Mouse (Mus musculus) hindbrain, embryonic 16.5 days (tissue): ENCODE measurements around the gene Spg21. TPM values are rescaled to one million over a fixed set of nuclear protein-coding genes. Genes with fewer than 3 reads are reported as not detected.

Experiments used
- ATAC-seq: fragments of 200-750 bp; cut with Nextera tagmentation; 2 replicates; pipeline ENCODE4 v1.8.0; 2017; ENCODE audit warnings: moderate TSS enrichment, moderate library complexity
- H3K27ac ChIP-seq: fragments of 300-500 bp; sonication (generic); 2 replicates; pipeline ENCODE4 v1.5.1; 2014; ENCODE audit warnings: low read depth, mild to moderate bottlenecking, control low read depth, low read length, moderate library complexity
- H3K27me3 ChIP-seq: fragments of 300-500 bp; sonication (generic); replicated peaks from 2 replicates; pipeline ENCODE4 v1.6.1; 2014; ENCODE audit warnings: low read length; ENCODE audit not compliant: control insufficient read depth, insufficient read depth
- H3K36me3 ChIP-seq: fragments of 300-500 bp; sonication (generic); 2 replicates; pipeline ENCODE4 v1.6.1; 2014; ENCODE audit warnings: mild to moderate bottlenecking, low read length, moderate library complexity, mixed read lengths; ENCODE audit not compliant: control insufficient read depth, insufficient read depth
- H3K4me1 ChIP-seq: fragments of 300-500 bp; sonication (generic); 2 replicates; pipeline ENCODE4 v1.6.1; 2014; ENCODE audit warnings: low read depth, low read length; ENCODE audit not compliant: control insufficient read depth, insufficient read depth
- H3K4me2 ChIP-seq: fragments of 300-500 bp; sonication (generic); 2 replicates; pipeline ENCODE4 v1.6.1; 2014; ENCODE audit warnings: mild to moderate bottlenecking, low read length, control low read depth, moderate library complexity
- H3K4me3 ChIP-seq: fragments of 300-500 bp; sonication (generic); 2 replicates; pipeline ENCODE4 v1.5.1; 2014; ENCODE audit warnings: mild to moderate bottlenecking, low read length, control low read depth, moderate library complexity
- H3K9ac ChIP-seq: fragments of 300-500 bp; sonication (generic); 2 replicates; pipeline ENCODE4 v1.6.1; 2014; ENCODE audit warnings: low read depth, mild to moderate bottlenecking, control low read depth, low read length, moderate library complexity
- H3K9me3 ChIP-seq: fragments of 300-500 bp; sonication (generic); 2 replicates; pipeline ENCODE4 v1.6.1; 2014; ENCODE audit warnings: mild to moderate bottlenecking, low read length, moderate library complexity; ENCODE audit not compliant: control insufficient read depth
- WGBS: fragments of 180-500 bp; shearing (Covaris S2); extraction: QIAGEN DNeasy Blood & Tissue Kit; methylation state at CpG from one replicate; pipeline ENCODE4 v1.1.7; 2014; 5-methylcytosine and 5-hydroxymethylcytosine counted together
- polyA plus RNA-seq: library from polyadenylated mRNA; unstranded; fragments of >200 nt; fragmentation: Nextera tagmentation; extraction: Ambion mirVana; gene quantifications from 2 replicates; pipeline ENCODE4 v1.2.1, GENCODE M21; 2015

Spg21 gene
- polyA plus RNA-seq, 1 experiment from 2014 or later: 107 TPM

- Histone ChIP-seq H3K4me3 (no peak overlapping the region), H3K27me3 (no peaks in the 10 kb centered on the region), H3K9me3 (no peaks in the 10 kb centered on the region), H3K36me3 (no peaks in the 10 kb centered on the region), H3K27ac (no peak overlapping the region), H3K4me1 (peaks cover 10% of the 10 kb centered on the region), H3K4me2 (no peak overlapping the region), H3K9ac (no peak overlapping the region)
- ATAC-seq: no peak
- 84% methylated on average over 10 of the region's 10 CpGs for WGBS
Measured at GRCm38 (mm10) chr9:65525445-65526195, 64.9 kb downstream of the Spg21 start.

DNA sequence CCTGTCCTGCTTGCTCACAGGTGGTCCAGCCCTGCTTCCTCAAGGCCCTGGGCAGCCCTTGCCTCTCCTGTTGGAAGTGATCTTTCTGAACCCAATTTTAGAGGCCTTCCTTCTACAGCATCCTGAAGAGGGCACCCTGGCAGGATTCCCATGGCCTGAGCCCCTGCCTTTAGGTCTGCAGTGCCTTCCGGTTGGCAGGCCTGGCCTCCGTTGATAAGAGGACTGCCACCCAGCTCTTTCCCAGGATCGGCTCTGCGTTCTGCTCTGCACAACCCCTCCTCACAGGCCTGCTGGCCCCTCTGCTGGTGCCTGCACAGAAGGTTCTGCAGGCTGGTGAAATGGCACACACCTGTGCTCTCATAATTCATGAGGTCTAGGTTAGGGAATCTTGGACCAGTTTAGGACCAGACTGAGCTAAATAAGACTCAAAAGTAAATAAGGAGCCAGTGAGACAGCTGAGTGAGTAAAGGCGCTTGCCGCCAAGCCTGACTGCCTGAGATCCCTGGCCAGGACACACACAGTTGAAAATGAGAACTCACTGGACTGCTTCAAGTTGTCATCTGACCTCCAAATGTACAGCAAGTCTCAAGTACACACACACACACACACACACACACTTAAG is 67.8 kb downstream of the Spg21 start:
- Histone ChIP-seq H3K36me3 (no peaks in the 10 kb centered on the region), H3K27ac (no peak overlapping the region), H3K4me1 (peaks cover 2% of the 10 kb centered on the region; the same call in 1 of the 2 replicates), H3K4me2 (no peak overlapping the region), H3K27me3 (no peaks in the 10 kb centered on the region), H3K4me3 (no peak overlapping the region), H3K9ac (no peak overlapping the region), H3K9me3 (no peaks in the 10 kb centered on the region)
- no peak for ATAC-seq
- 84% methylated on average over 6 of the region's 6 CpGs for WGBS

DNA sequence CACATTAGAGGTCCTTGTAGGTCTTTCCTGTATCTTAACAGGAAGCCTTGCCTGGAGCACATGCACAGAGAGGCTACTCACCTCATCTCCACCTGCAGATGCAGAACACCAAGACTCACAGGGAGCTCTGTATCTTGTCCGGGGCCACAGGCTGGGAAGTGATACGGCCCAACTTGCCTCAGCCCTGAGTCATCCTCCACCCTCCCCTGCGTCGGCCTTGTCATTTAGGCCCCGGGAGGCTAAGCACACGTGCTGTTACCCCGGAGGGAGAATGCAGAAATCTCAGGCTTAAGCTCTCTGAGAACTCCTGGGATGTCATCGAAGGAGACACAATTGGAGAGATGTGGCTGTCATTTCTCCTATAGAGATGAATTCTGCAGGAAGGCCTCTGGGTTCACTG is 68.9 kb downstream of the Spg21 start:
- no peak overlapping the region for H3K4me2 ChIP-seq
- H3K9ac ChIP-seq: no peak overlapping the region
- no peak overlapping the region for H3K27ac ChIP-seq
- 52% methylated on average over 8 of the region's 8 CpGs for WGBS
- H3K27me3 ChIP-seq: no peaks in the 10 kb centered on the region
- no peak overlapping the region for H3K4me3 ChIP-seq
- no peaks in the 10 kb centered on the region for H3K4me1 ChIP-seq
- ATAC-seq: no peak
- H3K36me3 ChIP-seq: no peaks in the 10 kb centered on the region
- H3K9me3 ChIP-seq: no peaks in the 10 kb centered on the region

GRCm38 (mm10) chr9:65531283-65531682 is 70.5 kb downstream of the Spg21 start:
- ATAC-seq: no peak
- Histone ChIP-seq H3K9me3 (no peaks in the 10 kb centered on the region), H3K27ac (no peak overlapping the region), H3K9ac (no peak overlapping the region), H3K27me3 (no peaks in the 10 kb centered on the region), H3K4me3 (no peak overlapping the region), H3K4me1 (no peaks in the 10 kb centered on the region), H3K36me3 (no peaks in the 10 kb centered on the region), H3K4me2 (no peak overlapping the region)
- 87% methylated on average over 5 of the region's 5 CpGs for WGBS

- Histone ChIP-seq H3K27me3 (no peaks in the 10 kb centered on the region), H3K27ac (no peak overlapping the region), H3K4me3 (no peak overlapping the region), H3K9me3 (no peaks in the 10 kb centered on the region), H3K4me1 (no peaks in the 10 kb centered on the region), H3K4me2 (no peak overlapping the region), H3K9ac (no peak overlapping the region), H3K36me3 (no peaks in the 10 kb centered on the region)
- WGBS: 77% methylated on average over 8 of the region's 8 CpGs
- no peak for ATAC-seq
Measured at GRCm38 (mm10) chr9:65532986-65533385, 72.2 kb downstream of the Spg21 start.

DNA sequence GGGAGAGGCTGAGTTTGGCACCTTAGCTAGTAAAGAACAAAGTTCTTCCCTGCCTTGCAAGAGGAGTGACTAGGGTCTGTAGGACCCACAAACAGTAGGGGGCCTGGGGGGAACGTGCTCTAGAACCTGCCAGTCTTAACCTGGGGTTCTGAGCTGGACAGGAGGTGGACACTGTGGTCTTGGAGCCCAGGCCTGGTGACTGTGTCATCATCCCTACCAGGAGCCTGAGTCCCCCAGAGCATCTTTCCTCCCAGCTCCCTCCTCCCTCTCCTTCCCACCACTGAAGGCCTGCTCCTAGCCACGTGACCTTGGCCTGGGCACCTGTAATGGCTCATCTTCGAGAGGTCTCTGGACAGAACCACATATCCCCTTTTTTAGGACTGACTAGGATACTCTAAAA is 73.4 kb downstream of the Spg21 start:
- H3K9me3 ChIP-seq: no peaks in the 10 kb centered on the region
- H3K4me2 ChIP-seq: no peak overlapping the region
- 89% methylated on average over 3 of the region's 3 CpGs for WGBS
- H3K4me1 ChIP-seq: no peaks in the 10 kb centered on the region
- no peak overlapping the region for H3K9ac ChIP-seq
- no peak overlapping the region for H3K27ac ChIP-seq
- ATAC-seq: no peak
- H3K36me3 ChIP-seq: no peaks in the 10 kb centered on the region
- H3K4me3 ChIP-seq: no peak overlapping the region
- no peaks in the 10 kb centered on the region for H3K27me3 ChIP-seq

DNA sequence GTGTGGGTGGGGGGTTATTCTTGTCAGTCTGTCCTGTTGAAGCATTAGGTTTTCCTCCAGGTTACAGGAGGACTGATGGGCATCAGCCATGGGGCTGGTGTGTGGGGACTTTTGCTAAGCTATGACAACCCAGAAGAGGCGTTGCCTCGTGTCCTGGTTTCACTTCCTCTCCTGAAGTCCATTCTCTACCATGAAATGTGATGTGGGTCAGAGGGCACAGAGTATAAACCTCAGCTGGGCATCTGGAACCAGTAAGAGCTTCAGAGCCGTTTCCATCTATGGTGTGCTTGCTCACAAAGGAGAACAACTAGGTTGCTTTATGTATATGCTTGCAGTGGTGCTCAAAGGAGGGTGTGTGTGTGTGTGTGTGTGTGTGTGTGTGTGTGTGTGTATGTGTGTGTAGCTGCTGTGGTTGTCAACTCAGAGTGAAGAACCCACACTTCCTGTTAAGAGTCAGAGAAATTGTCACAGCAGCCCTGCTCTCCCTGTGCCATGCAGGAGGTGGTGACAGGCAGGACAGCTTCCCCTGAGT is 74.5 kb downstream of the Spg21 start:
- Histone ChIP-seq H3K27me3 (no peaks in the 10 kb centered on the region), H3K36me3 (no peaks in the 10 kb centered on the region), H3K9ac (no peak overlapping the region), H3K4me1 (no peaks in the 10 kb centered on the region), H3K4me2 (no peak overlapping the region), H3K27ac (no peak overlapping the region), H3K4me3 (no peak overlapping the region), H3K9me3 (no peaks in the 10 kb centered on the region)
- no peak for ATAC-seq
- 80% methylated on average over 3 of the region's 3 CpGs for WGBS

GRCm38 (mm10) chr9:65535789-65536469 is 75.2 kb downstream of the Spg21 start:
- no peaks in the 10 kb centered on the region for H3K27me3 ChIP-seq
- no peaks in the 10 kb centered on the region for H3K36me3 ChIP-seq
- WGBS: 91% methylated on average over 10 of the region's 11 CpGs
- no peak overlapping the region for H3K4me3 ChIP-seq
- H3K4me1 ChIP-seq: no peaks in the 10 kb centered on the region
- no peak for ATAC-seq
- no peak overlapping the region for H3K4me2 ChIP-seq
- H3K9ac ChIP-seq: no peak overlapping the region
- H3K9me3 ChIP-seq: no peaks in the 10 kb centered on the region
- no peak overlapping the region for H3K27ac ChIP-seq

DNA sequence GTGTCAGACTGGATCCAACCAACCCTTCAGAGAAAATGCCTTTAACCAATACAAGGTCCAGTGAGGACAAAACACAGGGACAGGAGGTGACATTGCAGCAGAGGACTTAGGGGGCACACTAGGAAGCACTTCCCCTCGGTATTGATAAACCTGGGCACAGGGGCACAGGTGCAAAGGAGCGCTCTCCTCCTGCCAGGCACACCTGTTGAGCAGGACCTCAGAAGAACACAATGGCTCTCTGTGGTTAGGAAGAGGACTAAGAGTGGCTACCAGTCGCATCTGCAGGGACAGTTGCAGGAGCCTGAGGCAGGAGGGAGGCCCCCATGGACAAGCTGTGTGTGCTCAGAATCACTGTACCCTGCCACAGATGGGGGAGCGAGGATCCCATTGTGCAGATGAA is 75.7 kb downstream of the Spg21 start:
- Histone ChIP-seq H3K4me1 (no peaks in the 10 kb centered on the region), H3K4me2 (no peak overlapping the region), H3K4me3 (no peak overlapping the region), H3K36me3 (no peaks in the 10 kb centered on the region), H3K9ac (no peak overlapping the region), H3K27me3 (no peaks in the 10 kb centered on the region), H3K27ac (no peak overlapping the region), H3K9me3 (no peaks in the 10 kb centered on the region)
- ATAC-seq: no peak
- 80% methylated on average over 4 of the region's 4 CpGs for WGBS
